Mouse (Mus musculus) kidney, adult 18-20 months (tissue): ENCODE measurements at regions not wholly inside any gene's neighbourhood (a gene's known extent, or its start where the extent isn't known, plus 50 kb on each side); places are given as distances from the start of the nearest gene placed in this dataset.

ENCODE experiments used
- DNase-seq: peaks from one replicate; pipeline ENCODE4 v3.0.0; 2021

DNA sequence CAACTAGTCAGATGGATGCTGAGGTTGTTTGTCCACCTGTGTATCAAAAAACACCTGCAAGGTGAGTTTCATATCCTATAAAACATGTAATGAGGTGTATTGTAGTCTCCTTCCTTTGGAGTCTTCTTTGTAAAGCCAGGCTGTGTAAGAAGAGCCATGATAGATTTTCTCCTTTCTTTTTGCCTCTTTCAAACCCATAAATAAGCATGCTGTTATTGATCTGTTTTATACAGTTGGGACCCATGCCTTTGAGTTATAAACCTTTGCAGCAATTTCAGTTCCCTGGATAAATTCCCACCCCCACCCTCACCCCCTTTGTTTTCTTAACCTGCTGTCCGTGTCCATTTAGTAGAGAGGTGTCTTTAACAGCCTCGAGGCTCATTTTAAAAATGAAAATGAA is 131.0 kb upstream of the Rgs17 start:
- DNase-seq: no peak

DNA sequence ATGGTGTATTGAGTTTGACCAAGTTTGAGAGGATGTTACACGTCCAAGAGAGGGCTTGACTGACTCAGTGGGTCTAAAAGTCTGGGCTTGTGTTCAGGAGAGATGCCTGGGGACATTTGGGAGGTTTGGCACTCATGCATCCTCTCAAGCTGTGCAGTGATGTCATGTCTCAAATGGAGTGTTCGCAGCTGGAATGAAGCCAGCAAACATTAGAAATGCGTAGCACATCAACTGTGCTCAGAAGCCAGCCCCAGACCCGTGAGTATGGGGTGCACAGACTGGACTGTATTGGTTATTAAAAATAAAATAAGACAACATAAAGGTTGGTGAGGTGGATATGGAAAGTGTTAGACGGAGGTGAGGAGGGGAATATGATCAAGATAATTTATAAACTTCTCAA is 121.2 kb upstream of the Rgs17 start:
- no peak for DNase-seq

- DNase-seq: no peak
Observed at GRCm38 (mm10) chr10:6039771-6040170, 117.6 kb upstream of the Rgs17 start.

DNA sequence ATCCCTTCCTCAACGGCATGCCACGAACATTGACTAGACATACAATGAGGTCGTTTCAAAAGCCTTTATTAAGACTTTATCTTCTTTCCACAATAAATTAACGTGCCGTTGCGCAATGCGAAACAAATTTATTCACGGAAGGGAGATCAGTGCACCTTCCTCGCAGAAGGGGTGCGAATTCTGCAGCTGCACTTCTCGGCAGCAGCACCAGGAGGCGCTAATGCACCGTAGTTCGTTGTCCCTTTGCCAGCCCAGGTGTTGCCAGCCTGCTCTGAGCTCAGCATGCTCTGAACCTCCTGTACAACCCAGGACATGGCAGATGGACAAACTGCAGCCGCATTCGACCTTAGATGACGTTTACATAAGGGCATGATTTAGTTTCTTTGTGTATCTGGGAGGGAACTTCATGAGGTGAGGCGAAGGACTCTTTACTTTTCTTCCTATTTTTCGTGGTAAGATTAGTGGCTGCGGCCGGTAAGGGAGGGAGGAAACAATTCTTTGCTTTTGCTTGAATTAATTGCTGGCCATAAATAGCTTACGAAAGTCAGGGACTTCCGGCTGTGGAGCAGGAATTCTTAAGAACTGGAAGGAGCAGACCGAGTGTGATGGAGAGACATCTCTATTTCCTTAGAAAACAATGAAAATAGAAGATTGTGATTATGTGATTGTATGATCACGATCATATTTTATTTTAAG is 113.7 kb upstream of the Rgs17 start:
- peak; percentile 71 for DNase-seq

GRCm38 (mm10) chr10:6032469-6032868 is 110.3 kb upstream of the Rgs17 start:
- no peak for DNase-seq

DNA sequence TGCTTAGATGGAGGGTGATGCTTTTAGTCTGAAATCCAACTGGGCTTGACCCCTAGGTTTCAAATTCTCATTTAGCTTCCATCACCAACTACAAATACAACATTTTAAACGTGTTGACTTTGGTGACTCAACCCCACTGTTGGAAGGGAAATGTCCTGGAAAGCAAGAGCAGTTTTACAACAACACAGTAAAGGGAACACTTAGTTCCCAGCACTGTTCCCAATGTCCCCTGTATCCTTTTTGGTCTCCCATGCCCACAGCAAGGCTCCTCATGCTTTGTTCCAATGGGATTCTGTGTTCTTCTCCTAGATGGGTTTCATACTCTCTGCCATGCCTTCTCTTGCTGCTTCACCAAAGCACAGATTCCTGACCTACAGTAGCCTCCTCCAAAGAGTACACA is 105.4 kb upstream of the Rgs17 start:
- DNase-seq: no peak

DNA sequence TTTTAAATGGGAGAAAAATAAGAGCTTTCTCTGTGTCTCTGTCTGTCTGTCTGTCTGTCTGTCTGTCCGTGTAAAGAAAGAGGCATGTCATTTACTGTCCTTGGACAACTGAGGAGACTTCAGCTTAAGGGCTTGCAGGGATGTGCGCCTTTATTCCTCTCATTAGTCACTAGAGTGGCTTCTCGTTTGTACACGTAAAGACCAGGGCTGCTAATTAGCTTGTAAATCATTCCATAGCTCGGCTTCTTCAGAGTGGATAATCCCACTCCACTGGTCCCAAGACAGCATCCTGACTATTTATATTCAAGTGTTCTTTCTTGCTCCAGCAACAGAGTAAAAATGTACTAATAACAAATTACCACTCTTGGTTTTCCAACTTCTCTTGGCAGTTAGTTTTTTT is 104.1 kb upstream of the Rgs17 start:
- no peak for DNase-seq

DNA sequence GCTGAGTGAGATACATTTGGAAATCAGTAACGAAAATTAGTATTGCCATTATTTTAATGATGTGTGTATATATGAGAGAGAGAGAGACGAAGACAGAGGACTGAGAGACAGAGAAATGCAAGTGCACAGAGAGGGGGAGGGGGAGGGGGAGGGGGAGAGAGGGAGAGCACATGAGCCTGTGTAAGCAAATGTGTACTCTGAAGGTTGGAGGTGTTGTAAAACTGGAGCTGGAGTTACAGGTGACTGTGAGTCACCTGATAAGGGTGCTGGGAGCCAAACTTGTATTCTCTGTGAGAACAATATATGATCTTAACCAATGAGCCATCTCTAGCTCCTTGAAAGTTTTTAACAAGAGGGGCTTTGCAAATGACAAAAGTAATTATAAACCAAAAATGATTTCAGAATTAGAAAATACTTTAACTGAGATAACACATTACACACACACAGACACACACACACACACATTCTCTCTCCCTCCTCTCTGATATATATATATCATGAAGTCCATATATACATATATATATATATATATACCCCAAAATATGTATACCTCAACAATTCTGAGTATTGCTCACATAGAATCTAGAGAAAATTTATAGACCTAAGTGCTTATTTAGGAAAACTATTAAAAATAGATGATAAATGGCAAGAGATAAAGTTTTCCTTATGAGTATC is 100.5 kb upstream of the Rgs17 start:
- DNase-seq: no peak

- DNase-seq: no peak
Observed at GRCm38 (mm10) chr10:6020944-6021684, 98.9 kb upstream of the Rgs17 start.

GRCm38 (mm10) chr10:6013743-6014142 is 91.5 kb upstream of the Rgs17 start:
- no peak for DNase-seq

DNA sequence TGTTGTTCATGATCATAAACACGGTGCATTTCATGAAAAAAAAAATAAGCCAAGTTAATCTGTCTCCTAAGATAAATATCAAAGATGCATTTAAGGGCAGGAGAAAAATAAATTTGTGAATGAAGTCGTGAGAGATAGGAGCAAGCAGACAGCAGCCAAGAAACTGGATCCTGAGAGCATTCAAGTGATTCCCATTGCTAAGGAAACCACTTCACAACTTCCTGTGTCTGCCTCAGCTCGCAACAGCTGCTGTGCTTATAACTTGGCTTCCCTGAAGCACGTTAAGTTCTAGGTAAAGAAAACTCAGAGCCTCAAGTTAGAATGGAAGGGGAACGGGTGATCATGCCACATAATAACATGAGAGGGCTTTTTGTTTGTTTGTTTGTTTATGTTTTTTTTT is 89.3 kb upstream of the Rgs17 start:
- DNase-seq: no peak

- DNase-seq: no peak
Observed at GRCm38 (mm10) chr10:6011029-6011428, 88.8 kb upstream of the Rgs17 start.

- no peak for DNase-seq
Observed at GRCm38 (mm10) chr10:6007238-6007972, 85.2 kb upstream of the Rgs17 start.

GRCm38 (mm10) chr10:5981433-5981832 is 59.2 kb upstream of the Rgs17 start:
- no peak for DNase-seq

DNA sequence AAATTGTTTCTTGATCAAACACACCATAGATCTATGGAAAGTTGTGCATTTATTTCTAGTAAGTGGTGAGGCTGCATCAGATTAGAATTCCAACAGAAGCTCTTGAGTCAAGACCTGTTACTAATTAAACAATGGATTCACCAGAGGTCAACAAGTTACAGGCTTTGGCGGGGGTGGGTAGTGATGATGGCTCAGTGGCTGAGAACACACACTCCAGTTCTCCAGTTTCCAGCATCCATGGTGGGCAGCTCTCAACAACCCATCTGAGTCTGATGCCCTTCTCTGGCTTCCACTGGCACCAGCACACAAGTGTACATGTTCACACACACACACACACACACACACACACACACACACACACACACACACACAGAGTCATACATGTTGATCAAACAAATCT is 56.3 kb upstream of the Rgs17 start:
- no peak for DNase-seq
